Mouse (Mus musculus) CH12.LX (cell line): Measurements from ENCODE around the gene Pa2g4. TPM values are rescaled to one million over a fixed set of nuclear protein-coding genes. Genes with fewer than 3 reads are reported as not detected.

Experiments used
- DNase-seq: peaks from one replicate; pipeline ENCODE4 v3.0.0-alpha.2; 2013; ENCODE audit errors: extremely low read depth
- H3K27ac ChIP-seq: 2 replicates; pipeline ENCODE4 v1.5.1; 2012; ENCODE audit warnings: low read depth, mild to moderate bottlenecking, control low read depth, moderate library complexity; ENCODE audit not compliant: insufficient read depth
- H3K27me3 ChIP-seq: replicated peaks from 2 replicates; pipeline ENCODE3; 2012; ENCODE audit warnings: inconsistent platforms
- H3K36me3 ChIP-seq, 2 experiments: replicated peaks in 1 of 2; 2 replicates each; pipeline versions ENCODE3 to v1.6.1; 2012; ENCODE audit warnings: inconsistent platforms in 1 of 2, low read length in 1 of 2, mild to moderate bottlenecking in 1 of 2, mixed read lengths in 1 of 2, moderate library complexity in 1 of 2; ENCODE audit not compliant: control insufficient read depth in 1 of 2, insufficient read depth in 1 of 2
- H3K4me1 ChIP-seq, 2 experiments: 2 replicates each; pipeline ENCODE4 v1.6.1; 2012; ENCODE audit warnings: inconsistent platforms in 1 of 2, moderate library complexity in 1 of 2; ENCODE audit not compliant: insufficient read depth in 2 of 2, control insufficient read depth in 1 of 2
- H3K4me2 ChIP-seq: 2 replicates; pipeline ENCODE4 v1.6.1; 2012; ENCODE audit warnings: low read depth, mild to moderate bottlenecking, control low read depth; ENCODE audit not compliant: poor library complexity, insufficient read depth, severe bottlenecking
- H3K4me3 ChIP-seq, 3 experiments: fragments of 150-350 bp in 1 of 3; sonication (generic) in 1 of 3; replicated peaks in 1 of 3; 2 replicates each; pipeline versions ENCODE3 to v1.5.1; 2011 to 2012; ENCODE audit warnings: low read depth in 2 of 3, low read length in 2 of 3, mild to moderate bottlenecking in 2 of 3, moderate library complexity in 2 of 3, control low read depth in 1 of 3, improper control_type of control experiment in 1 of 3, inconsistent platforms in 1 of 3, mixed read lengths in 1 of 3; ENCODE audit not compliant: poor library complexity in 1 of 3
- H3K79me2 ChIP-seq: replicated peaks from 2 replicates; pipeline ENCODE4 v1.6.1; 2012; ENCODE audit warnings: mild to moderate bottlenecking, moderate library complexity; ENCODE audit not compliant: control insufficient read depth, poor library complexity, insufficient read depth, severe bottlenecking; ENCODE audit errors: extremely low read depth
- H3K9ac ChIP-seq: 2 replicates; pipeline ENCODE4 v1.6.1; 2012; ENCODE audit warnings: low read depth, mild to moderate bottlenecking, control low read depth, moderate library complexity; ENCODE audit not compliant: insufficient read depth
- H3K9me3 ChIP-seq: replicated peaks from 2 replicates; pipeline ENCODE3; 2012; ENCODE audit warnings: low read length, inconsistent platforms, mixed read lengths
- BHLHE40 ChIP-seq: IDR thresholded peaks from 2 replicates; pipeline ENCODE4 v1.6.1; 2011; ENCODE audit warnings: mild to moderate bottlenecking, low read depth, low read length, improper control_type of control experiment
- CHD1 ChIP-seq: IDR thresholded peaks from 2 replicates; pipeline ENCODE4 v1.6.1; 2012; ENCODE audit warnings: low read depth, low read length, improper control_type of control experiment, inconsistent platforms
- CHD2 ChIP-seq: IDR thresholded peaks from 2 replicates; pipeline ENCODE4 v1.6.1; 2011; ENCODE audit warnings: low read length, improper control_type of control experiment
- CTCF ChIP-seq, 2 experiments: IDR thresholded peaks in 1 of 2; conservative IDR thresholded peaks in 1 of 2; 2 replicates each; pipeline ENCODE4 v1.5.1; 2011 to 2012; ENCODE audit warnings: low read depth in 2 of 2, low read length in 2 of 2, improper control_type of control experiment in 1 of 2, inconsistent platforms in 1 of 2, mild to moderate bottlenecking in 1 of 2, moderate library complexity in 1 of 2
- E2F4 ChIP-seq: IDR thresholded peaks from 2 replicates; pipeline ENCODE4 v1.6.1; 2011; ENCODE audit warnings: low read depth, low read length, improper control_type of control experiment; ENCODE audit not compliant: insufficient replicate concordance
- ETS1 ChIP-seq: conservative IDR thresholded peaks from 2 replicates; pipeline ENCODE4 v1.6.1; 2012; ENCODE audit warnings: low read depth, mild to moderate bottlenecking, inconsistent platforms, low read length, improper control_type of control experiment, moderate library complexity
- GABPA ChIP-seq: IDR thresholded peaks from 2 replicates; pipeline ENCODE4 v1.6.1; 2012; ENCODE audit warnings: low read depth, low read length, improper control_type of control experiment, inconsistent platforms; ENCODE audit not compliant: insufficient replicate concordance
- HCFC1 ChIP-seq: IDR thresholded peaks from 2 replicates; pipeline ENCODE4 v1.6.1; 2012; ENCODE audit warnings: low read depth, mild to moderate bottlenecking, inconsistent platforms, low read length, improper control_type of control experiment
- JUN ChIP-seq: IDR thresholded peaks from 2 replicates; pipeline ENCODE4 v1.6.1; 2011; ENCODE audit warnings: low read depth, mild to moderate bottlenecking, low read length, improper control_type of control experiment, moderate library complexity; ENCODE audit not compliant: insufficient read depth
- JUND ChIP-seq: conservative IDR thresholded peaks from 2 replicates; pipeline ENCODE4 v1.6.1; 2011; ENCODE audit warnings: low read depth, low read length, improper control_type of control experiment
- KAT2A ChIP-seq: IDR thresholded peaks from 2 replicates; pipeline ENCODE4 v1.6.1; 2012; ENCODE audit warnings: low read length, improper control_type of control experiment, inconsistent platforms; ENCODE audit not compliant: insufficient replicate concordance
- MAFK ChIP-seq: IDR thresholded peaks from 2 replicates; pipeline ENCODE4 v1.6.1; 2011; ENCODE audit warnings: low read length, improper control_type of control experiment; ENCODE audit not compliant: insufficient replicate concordance
- MAX ChIP-seq: IDR thresholded peaks from 2 replicates; pipeline ENCODE4 v1.6.1; 2011; ENCODE audit warnings: low read length, improper control_type of control experiment
- MEF2A ChIP-seq: IDR thresholded peaks from 2 replicates; pipeline ENCODE4 v1.6.1; 2014; ENCODE audit warnings: low read depth, mild to moderate bottlenecking, inconsistent platforms, low read length, improper control_type of control experiment, borderline replicate concordance
- MXI1 ChIP-seq: IDR thresholded peaks from 2 replicates; pipeline ENCODE4 v1.6.1; 2011; ENCODE audit warnings: mild to moderate bottlenecking, low read depth, low read length, improper control_type of control experiment
- MYC ChIP-seq: IDR thresholded peaks from 2 replicates; pipeline ENCODE4 v1.6.1; 2011; ENCODE audit warnings: low read depth, mild to moderate bottlenecking, improper control_type of control experiment, low read length
- NRF1 ChIP-seq: IDR thresholded peaks from 2 replicates; pipeline ENCODE4 v1.6.1; 2014; ENCODE audit warnings: low read depth, mild to moderate bottlenecking, inconsistent platforms, low read length, improper control_type of control experiment, moderate library complexity
- POLR2A ChIP-seq: IDR thresholded peaks from 2 replicates; pipeline ENCODE4 v1.6.1; 2011; ENCODE audit warnings: low read depth, mild to moderate bottlenecking, improper control_type of control experiment, low read length
- POLR2AphosphoS2 ChIP-seq: IDR thresholded peaks from 2 replicates; pipeline ENCODE4 v1.6.1; 2011; ENCODE audit warnings: low read depth, low read length, improper control_type of control experiment
- RAD21 ChIP-seq: IDR thresholded peaks from 2 replicates; pipeline ENCODE4 v1.6.1; 2011; ENCODE audit warnings: low read depth, mild to moderate bottlenecking, low read length, improper control_type of control experiment, moderate library complexity
- SIN3A ChIP-seq: IDR thresholded peaks from 2 replicates; pipeline ENCODE4 v1.6.1; 2012; ENCODE audit warnings: low read length, improper control_type of control experiment, inconsistent platforms
- TBP ChIP-seq: conservative IDR thresholded peaks from 2 replicates; pipeline ENCODE4 v1.6.1; 2011; ENCODE audit warnings: low read depth, low read length, improper control_type of control experiment
- TCF12 ChIP-seq: IDR thresholded peaks from 2 replicates; pipeline ENCODE4 v1.6.1; 2014; ENCODE audit warnings: low read depth, mild to moderate bottlenecking, inconsistent platforms, low read length, improper control_type of control experiment
- UBTF ChIP-seq: IDR thresholded peaks from 2 replicates; pipeline ENCODE4 v1.6.1; 2012; ENCODE audit warnings: low read depth, mild to moderate bottlenecking, inconsistent platforms, low read length, improper control_type of control experiment, moderate library complexity
- USF2 ChIP-seq: conservative IDR thresholded peaks from 2 replicates; pipeline ENCODE4 v1.6.1; 2011; ENCODE audit warnings: low read depth, low read length, improper control_type of control experiment
- ZC3H11A ChIP-seq: IDR thresholded peaks from 2 replicates; pipeline ENCODE4 v1.6.1; 2012; ENCODE audit warnings: low read depth, mild to moderate bottlenecking, inconsistent platforms, low read length, improper control_type of control experiment
- ZMIZ1 ChIP-seq: IDR thresholded peaks from 2 replicates; pipeline ENCODE4 v1.6.1; 2012; ENCODE audit warnings: low read depth, mild to moderate bottlenecking, inconsistent platforms, low read length, improper control_type of control experiment
- dilution Hi-C: fragments of 300-500 bp; cut with MboI; formaldehyde crosslinking; loops from 2 replicates; pipeline ENCODE4 v1.14.3; 2020; ENCODE audit warnings: low sequenced_read_pairs; ENCODE audit not compliant: extremely low pct_unique_long_range_greater_than_20kb, extremely low pct_ligation_motif_present
- in situ Hi-C: fragments of 300-500 bp; cut with MboI; formaldehyde crosslinking; loops from 3 replicates; pipeline ENCODE4 v1.14.3; 2019; ENCODE audit warnings: low sequenced_read_pairs, low pct_ligation_motif_present, low pct_unique_long_range_greater_than_20kb, mixed read lengths
- polyA plus RNA-seq: library from polyadenylated mRNA; unstranded; fragments of >175 nt; gene quantifications from 2 replicates; pipeline ENCODE4 v1.2.1, GENCODE M21; 2012; ENCODE audit warnings: low read depth; ENCODE audit not compliant: insufficient read length
- total RNA-seq, 2 experiments: library from RNA; depleted of rRNA; stranded (reverse); fragments of 300-350 nt in 1 of 2; fragments of >200 nt in 1 of 2; gene quantifications; 2 replicates each; pipeline ENCODE4 v1.2.3; 2012 to 2014

The Pa2g4 gene
- total and polyA plus RNA-seq, 3 experiments = 129 to 550 (median 133) TPM

DNA sequence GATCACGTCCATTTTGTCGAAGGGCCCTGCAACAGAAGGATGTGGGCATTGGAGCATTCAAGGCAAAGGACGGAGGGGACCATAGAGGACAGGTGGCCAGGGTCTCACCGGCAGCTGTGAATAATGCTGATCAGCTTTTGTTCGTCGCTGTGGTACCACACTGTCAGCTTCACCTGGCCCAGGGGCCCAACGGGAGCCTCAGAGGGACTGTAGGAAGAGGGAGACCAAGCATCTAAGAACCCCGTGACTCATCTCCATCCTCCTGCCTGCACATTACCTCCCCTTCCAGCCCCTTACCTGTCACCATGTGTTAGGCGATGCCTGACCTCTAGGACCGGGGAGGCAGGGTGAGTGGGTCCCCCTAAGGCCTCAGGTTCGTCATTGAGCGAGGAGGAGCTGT, 54.0 kb downstream of the Pa2g4 start:
- TF ChIP-seq JUN = no peak
- TF ChIP-seq MXI1 = no peak
- no peak for TF ChIP-seq ETS1
- no peak for TF ChIP-seq CHD1
- TF ChIP-seq ZMIZ1 = no peak
- TF ChIP-seq GABPA = no peak
- TF ChIP-seq CTCF (conservative IDR thresholded peaks at IDR 0.05 in 1 of 2, IDR thresholded peaks at IDR 0.05 in 1 of 2; ENCODE audit: low read depth in 2 of 2, low read length in 2 of 2) = no peak
- no peak for TF ChIP-seq TBP
- TF ChIP-seq RAD21 = no peak
- TF ChIP-seq USF2 = no peak
- no peak for TF ChIP-seq TCF12
- TF ChIP-seq POLR2AphosphoS2 = no peak
- no peak for TF ChIP-seq UBTF
- DNase-seq = no peak
- in situ Hi-C loops (no loop called here), dilution Hi-C loops (no loop called here)
- Histone ChIP-seq H3K27me3 (no peaks in the 10 kb centered on the region), H3K4me2 (no peak overlapping the region), H3K4me1 (no peaks in the 10 kb centered on the region), H3K9ac (no peak overlapping the region), H3K79me2 (no peaks in the 10 kb centered on the region), H3K4me3 (no peak overlapping the region), H3K27ac (no peak overlapping the region), H3K9me3 (no peaks in the 10 kb centered on the region), H3K36me3 (peaks cover 57 to 71% of the 10 kb centered on the region in 2 experiments)

DNA sequence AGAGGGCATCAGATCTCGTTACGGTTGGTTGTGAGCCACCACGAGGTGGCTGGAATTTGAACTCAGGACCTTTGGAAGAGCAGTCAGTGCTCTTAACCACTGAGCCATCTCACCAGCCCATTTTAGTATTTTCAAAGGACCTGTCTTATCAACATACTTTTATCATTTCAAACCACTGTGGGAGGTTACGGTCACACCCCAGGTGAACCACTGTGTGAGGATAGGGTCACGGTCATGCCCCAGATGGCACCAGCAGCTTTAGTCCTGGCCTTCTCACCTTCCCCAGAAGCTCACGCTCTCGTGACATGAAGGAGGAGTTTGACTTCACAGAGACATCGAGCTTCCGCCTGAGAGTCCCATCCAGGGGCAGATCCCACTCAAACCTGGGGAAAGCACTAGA, 54.6 kb downstream of the Pa2g4 start:
- Histone ChIP-seq H3K4me1 (no peaks in the 10 kb centered on the region), H3K4me2 (no peak overlapping the region), H3K9me3 (no peaks in the 10 kb centered on the region), H3K4me3 (no peak overlapping the region), H3K79me2 (no peaks in the 10 kb centered on the region)
- no peak for DNase-seq
- in situ Hi-C loops = no loop called here
- TF ChIP-seq ZMIZ1 = no peak
- TF ChIP-seq UBTF = no peak
- no peak for TF ChIP-seq CHD2
- TF ChIP-seq POLR2AphosphoS2 = no peak
- TF ChIP-seq E2F4 = no peak
- no peak for TF ChIP-seq HCFC1
- TF ChIP-seq MEF2A = no peak
- TF ChIP-seq MAX = no peak
- TF ChIP-seq BHLHE40 = no peak
- no peak for TF ChIP-seq NRF1
- no peak for TF ChIP-seq MAFK
- no peak for TF ChIP-seq ZC3H11A
- TF ChIP-seq JUN = no peak
- no peak for TF ChIP-seq KAT2A
- no peak for TF ChIP-seq TCF12
- no peak for TF ChIP-seq MYC
- TF ChIP-seq POLR2A = no peak
- TF ChIP-seq JUND = no peak
- no peak for TF ChIP-seq SIN3A
- TF ChIP-seq, all 38 proteins: peak for 0
- no peak overlapping the region for H3K9ac ChIP-seq
- dilution Hi-C loops = no loop called here
- no peaks in the 10 kb centered on the region for H3K27me3 ChIP-seq
- H3K36me3 ChIP-seq = peaks cover 51 to 66% of the 10 kb centered on the region in 2 experiments
- H3K27ac ChIP-seq = no peak overlapping the region
